Mouse (Mus musculus) CH12F3 (cell line): ENCODE data around the gene Ccdc7a.
"Not testable (repeated sequence)": the region's sequence is repeated elsewhere in the genome, so short reads cannot be mapped to it uniquely, and the experiment has no call there.

Experiments used
- in situ Hi-C: fragments of 300-500 bp; cut with MboI; formaldehyde crosslinking; loops from 2 replicates; pipeline ENCODE4 v1.14.3; 2020; ENCODE audit warnings: low sequenced_read_pairs

Gene Ccdc7a

DNA sequence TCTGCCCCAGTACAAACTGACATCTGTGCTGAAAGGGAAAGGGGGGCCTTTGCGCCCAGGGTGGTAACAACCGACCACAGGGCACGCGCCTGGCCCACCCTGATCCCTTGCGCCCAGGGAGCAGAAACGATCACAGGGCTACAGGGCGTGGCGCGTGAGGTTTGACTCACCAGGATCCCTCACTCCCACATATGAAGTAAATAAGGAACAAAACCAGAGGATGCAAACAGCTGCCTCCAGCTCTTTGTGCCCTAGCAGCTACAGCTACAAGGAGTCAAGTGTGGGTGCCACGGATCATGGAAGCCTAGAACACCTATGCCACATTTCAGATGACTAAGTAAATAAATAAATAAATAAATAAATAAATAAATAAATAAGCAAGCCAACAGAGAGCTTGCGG, at the start of gene Ccdc7a:
TSS of gene Ccdc7a (minus strand) at position 101 of the 400 bp plus-strand sequence.
- in situ Hi-C loops, result not testable (repeated sequence)

DNA sequence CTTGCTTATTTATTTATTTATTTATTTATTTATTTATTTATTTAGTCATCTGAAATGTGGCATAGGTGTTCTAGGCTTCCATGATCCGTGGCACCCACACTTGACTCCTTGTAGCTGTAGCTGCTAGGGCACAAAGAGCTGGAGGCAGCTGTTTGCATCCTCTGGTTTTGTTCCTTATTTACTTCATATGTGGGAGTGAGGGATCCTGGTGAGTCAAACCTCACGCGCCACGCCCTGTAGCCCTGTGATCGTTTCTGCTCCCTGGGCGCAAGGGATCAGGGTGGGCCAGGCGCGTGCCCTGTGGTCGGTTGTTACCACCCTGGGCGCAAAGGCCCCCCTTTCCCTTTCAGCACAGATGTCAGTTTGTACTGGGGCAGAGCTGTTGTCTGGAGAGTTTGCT, 1.5 kb upstream of the Ccdc7a start, which contains the start of gene Ccdc7b:
TSS of gene Ccdc7b (plus strand) at position 301 of the 400 bp plus-strand sequence.
- in situ Hi-C loops, result not testable (repeated sequence)

DNA sequence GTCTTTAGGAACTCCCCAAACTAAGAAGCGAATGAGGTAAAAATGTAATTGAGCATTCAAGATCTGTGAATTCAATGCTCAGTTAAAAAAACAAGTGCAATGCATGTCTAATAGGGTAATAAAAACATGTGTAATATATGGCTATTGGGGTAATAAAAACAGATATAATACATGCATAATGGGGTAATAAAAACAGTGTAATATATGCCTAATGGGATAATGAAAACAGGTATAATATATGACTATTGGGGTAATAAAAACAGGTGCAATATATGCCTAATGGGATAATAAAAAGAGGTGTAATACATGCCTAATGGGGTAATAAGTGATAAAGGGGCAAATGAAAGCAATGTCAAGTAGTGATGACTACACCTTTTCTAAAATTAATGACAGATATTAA, 73.9 kb downstream of the Ccdc7a start:
- in situ Hi-C loops, result no loop called here

DNA sequence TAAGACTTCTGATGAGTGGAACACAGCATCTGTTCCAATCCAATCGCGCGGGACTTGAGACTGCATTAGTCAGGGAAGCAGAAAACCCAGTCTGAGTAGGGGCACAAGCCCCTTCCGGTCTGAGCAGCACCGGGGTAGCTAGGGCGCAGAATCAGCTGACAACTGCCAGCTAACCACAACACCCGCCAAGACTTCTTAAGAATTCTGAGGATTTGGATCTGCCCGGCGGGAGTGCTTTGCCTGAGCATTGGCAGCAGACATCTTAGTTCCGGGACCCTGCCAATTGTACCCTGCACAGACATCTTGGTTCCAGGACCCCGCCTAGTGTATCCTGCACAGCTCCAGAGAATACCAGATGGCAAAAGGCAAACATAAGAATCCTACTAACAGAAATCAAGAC, 116.4 kb downstream of the Ccdc7a start:
- in situ Hi-C loops, result not testable (repeated sequence)

DNA sequence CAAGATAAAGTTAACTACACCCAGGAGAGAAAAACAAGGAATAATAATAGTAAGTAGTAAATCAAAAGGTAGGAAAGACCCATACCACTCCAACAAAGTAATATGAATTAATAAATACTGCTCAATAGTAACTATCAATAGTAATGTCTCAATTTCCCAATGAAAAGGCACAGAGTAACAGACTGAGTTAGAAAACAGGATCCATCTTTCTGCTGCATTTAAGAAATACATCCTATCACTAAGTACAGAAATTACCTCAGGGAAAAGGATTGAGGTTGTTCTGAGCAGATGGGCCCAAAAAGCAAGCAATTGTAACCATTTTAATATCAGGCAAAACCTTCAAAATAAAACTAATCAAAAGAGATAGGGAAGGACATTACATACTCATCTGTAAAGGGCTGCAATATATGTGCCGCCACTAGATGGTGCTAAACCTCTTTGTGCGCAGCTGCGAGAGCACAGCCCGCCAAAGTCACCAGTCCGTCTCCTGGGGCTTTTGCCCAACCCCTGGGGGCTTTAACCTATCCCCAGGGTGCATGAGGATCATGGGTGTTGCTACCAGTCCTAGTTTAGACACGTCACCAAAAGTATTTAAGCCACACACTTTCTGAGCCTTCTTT, 124.2 kb downstream of the Ccdc7a start:
- in situ Hi-C loops, result not testable (repeated sequence)

DNA sequence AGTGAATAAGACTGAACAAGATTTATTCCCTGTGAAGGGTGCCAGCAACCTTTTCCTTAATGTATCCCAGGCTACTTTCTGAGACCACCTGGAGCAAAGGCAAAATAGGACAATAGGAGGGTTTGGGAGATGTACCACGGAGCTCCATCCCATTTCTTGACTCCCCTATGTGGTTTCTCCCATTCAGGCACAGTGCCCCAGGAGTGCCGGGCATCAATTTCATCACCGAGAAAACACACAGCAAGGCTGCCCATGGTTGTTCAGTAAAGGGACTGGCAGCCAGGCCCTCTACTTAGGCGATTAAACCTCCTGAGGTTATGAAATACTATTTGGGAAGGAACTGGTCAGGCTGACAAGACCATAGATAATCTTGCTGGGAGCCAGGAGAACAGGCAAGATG, 131.9 kb downstream of the Ccdc7a start:
- in situ Hi-C loops, result no loop called here

DNA sequence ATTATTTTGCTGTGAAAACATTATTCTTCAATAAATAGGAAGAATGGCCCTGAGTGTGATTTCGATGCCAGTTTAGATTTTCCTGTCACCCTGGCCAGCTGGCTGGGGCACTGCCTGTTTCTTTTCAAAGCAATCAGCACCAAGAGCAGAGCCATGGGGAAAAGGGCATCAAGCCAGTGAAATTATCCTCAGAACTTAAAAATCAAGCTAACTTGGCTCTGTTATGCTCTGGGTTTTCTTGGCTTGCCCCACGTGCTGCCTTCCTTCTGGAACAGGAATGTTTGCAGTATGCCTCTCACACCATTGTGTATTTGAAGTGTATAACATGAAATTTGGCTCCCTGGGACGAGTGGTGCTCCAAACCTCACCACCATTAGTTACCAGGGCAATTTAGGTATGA, 182.6 kb downstream of the Ccdc7a start:
- in situ Hi-C loops, result no loop called here

DNA sequence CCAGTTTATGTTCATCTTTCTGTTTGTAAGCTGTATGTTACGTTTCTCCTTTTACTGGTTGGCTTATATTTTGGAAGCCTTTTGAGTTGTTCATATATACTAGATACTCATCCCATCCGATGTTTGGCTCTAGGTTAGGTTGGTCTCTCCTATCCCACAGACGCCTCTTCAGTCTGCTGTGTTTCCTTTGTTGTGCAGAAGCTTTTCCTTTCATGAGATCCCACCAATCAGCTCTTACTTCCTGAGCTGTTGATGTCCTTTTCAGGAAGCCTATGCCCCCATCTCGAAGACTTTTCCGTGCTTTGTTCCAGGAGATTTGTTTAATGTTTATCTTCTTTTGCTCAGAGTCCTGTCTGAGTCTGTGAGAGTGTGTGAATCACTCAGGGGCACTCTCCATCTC, 221.6 kb downstream of the Ccdc7a start:
- in situ Hi-C loops, result no loop called here

DNA sequence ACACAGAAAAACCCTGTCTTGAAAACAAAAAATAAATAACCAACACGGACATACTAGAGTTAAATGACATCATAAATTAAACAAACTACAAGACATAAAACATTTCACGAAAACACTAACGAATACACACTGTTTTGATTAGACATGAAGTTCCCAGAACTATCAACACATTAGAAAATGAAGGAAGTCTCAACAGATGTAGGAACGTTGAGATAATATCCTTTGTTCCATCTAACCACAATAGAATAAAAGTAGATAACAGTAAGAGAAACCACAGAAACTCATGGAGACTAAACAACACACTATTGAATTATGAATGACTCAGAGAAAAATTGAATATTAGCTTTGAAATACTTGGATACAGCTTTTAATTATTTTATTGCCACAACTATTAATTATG, 252.8 kb downstream of the Ccdc7a start:
- in situ Hi-C loops, result no loop called here

DNA sequence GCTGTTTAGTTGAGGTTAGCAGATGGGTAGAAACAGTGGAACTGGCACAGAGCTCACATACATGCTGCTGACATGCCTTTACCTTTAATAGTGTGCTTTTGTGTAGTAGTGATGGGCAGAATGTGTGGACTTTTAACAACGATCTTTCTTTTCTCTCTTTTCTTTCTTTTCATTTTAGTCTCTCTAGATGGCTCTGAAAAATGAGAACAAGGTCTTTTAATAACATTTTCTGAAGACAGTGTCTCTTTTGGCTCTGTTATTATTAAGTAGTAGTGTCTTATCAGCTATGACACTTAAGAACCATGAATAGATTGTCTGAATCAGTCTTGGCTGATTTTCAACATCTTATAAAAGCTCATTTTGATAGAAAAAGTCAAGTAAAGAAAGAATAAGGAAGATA, 266.7 kb downstream of the Ccdc7a start, which contains the start of gene Gm3952:
TSS of gene Gm3952 (minus strand) at position 101 of the 400 bp plus-strand sequence.
- in situ Hi-C loops, result no loop called here

DNA sequence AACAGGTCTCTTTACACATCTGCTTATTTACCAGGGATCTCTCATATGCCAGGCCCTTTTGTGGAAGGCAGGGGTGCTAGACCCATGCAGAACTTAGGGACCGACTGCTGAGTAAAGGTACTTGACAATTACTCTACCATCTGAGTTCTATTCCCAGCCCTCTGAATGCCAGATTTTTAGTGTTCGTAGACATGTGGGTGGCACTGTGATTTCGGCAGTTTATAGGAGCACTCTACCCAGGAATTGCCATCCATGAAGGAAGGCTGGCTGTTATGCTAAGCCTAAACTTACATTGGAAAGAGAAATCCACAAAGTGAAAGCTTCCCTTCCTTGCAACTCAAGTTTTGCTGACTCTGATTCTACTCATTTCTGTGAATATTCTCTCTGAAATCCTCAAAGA, 329.6 kb downstream of the Ccdc7a start:
- in situ Hi-C loops, result no loop called here

DNA sequence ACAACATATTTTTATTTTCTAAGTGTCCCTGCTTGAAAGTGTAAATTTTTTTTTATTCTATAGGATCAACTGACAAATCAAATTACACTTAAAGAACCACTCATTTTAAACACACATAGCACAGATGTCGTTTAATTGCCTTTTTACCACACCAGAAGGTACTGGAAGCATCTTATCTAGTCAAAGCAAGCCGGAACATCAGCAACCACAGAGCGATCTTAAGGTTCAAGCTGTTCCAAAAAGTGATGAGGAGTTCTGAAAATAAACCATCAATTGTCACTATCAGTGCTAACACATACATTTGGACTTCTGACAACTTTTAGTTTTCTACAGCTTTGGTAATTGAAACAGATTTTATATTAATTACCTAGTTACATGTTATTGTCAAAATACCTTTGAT, 331.2 kb downstream of the Ccdc7a start:
- in situ Hi-C loops, result no loop called here

DNA sequence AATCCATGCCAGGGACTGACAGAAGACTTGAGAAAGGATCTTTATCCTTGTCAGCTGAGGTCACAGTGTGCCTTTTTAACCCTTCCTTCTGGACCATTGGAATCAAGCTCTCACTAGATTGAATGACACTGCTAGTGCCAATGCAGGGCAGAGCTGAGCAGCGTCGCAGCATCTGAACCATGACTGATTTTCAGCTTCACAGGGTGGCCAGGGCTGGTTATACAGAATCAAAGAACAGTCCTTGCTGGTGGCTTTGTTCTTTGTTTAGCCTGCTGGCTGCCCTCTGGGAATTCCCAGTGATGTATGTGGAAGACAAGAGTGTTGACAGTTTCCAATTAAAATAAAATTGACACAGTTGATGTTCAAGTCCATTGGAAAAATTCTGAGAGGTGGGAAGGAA, 333.1 kb downstream of the Ccdc7a start:
- in situ Hi-C loops, result no loop called here

DNA sequence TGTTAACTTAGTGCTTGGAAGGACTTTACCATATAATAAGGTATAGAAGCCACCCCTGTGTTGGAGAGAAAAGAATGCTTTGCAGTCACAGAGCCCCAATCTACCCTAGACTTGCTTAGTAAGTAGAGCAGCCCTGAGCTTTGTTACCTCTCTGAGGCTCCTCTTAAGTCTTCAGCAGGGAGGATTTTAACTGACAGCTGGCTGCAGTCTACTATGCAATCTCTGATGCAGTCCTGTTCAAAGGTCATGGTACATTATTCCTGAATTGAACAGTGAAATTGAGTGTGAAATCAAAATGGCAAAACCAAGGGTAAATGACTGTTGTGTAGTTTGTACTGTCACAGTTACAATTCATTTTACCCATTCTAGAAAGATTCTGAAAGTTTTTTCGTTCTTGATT, 338.1 kb downstream of the Ccdc7a start:
- in situ Hi-C loops, result no loop called here

DNA sequence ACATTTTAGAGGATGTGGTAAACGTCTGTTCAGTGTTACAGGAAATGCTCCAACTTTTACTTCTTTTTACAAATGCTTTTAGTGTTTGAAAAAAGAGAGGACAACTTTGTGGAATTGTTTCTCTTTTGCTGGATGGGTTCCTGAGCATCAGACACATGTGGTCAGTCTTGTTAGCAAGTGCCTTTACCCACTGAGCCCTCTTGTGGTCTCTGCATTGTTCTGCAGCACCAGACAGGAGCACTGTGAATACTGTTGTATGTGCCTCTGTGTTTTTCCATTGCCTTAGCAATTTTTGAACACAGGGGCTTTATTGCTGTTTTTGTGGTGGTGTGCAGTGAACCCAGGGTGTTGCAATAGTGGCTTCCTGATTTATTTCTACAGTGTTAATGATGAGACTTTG, 340.5 kb downstream of the Ccdc7a start:
- in situ Hi-C loops, result no loop called here

DNA sequence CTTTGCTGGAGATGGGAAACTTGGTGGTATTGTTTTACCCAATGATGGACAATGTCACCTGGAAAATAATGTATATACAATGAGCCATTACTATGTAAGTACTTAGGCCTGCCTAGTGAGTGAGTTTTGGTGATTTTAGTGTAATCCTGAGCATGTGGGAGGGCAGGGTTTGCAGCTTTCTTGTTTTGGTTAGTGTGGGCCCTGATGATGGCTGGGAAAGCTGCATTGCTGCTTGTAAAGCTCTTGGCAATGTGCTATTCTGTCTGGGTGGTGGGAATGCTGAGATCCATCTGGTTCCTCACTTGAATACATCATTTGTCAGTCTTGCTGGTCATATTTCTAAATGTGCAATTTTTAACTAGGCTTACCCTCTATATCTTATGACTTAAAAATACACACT, 349.1 kb downstream of the Ccdc7a start:
- in situ Hi-C loops, result no loop called here

DNA sequence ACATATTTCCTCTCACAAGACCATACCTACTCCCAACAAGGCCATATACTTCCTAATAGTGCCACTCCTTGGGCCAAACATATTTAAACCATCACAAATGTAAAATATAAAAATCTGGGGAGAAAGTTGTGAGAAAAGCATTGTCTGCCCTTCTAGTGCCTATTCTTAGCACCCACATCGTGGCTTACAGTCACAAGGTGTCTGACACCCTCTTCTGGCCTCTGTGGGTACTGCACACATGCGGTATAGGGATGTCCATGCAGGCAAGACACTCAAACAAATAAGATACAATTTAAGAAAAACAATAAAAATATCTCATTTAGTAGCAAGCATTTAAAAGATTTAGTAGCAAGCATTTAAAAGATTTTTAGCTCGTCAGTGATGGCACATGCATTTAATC, 356.1 kb downstream of the Ccdc7a start:
- in situ Hi-C loops, result loop anchor here (10.0 kb wide), 1 partner anchor 54 kb away; no protein-coding TSS in a partner anchor

DNA sequence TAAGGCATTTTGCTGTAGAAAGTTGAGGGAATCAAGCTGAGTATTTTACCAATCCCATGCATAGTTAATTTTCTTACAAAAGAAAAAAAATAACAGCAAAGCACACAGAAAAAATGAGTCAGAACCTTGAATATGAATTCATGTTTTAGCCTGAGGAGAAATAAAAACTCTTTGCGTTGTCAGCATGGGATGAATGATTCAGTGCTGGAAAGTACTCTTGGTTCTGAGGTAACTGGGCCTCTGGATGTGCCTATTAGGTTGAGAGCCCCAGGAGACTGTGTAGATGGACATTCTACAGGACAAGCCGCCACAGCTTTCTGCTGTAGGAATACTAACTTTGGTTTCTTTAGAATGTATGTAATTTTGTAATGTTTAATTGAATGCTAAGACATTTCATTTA, 360.5 kb downstream of the Ccdc7a start:
- in situ Hi-C loops, result loop anchor here (10.0 kb wide), 1 partner anchor 50 kb away; no protein-coding TSS in a partner anchor

DNA sequence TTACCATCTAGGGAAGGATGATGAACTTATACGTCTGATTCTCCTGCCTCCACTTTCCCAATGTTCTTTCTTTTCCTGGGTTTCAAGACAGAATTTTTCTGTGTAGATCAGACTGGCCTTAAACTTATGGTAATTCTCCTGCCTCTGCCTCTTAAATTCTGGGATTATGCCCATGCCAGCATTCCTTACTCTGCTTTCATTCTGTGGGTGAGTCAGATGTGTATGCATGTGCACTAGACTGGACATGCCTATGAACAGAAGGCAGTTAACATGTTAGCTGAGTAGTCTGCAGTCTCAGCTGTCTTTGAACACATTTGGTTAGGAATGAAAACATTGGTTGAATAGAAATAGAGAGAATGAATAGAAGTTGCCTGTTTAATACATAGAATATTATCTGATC, 360.9 kb downstream of the Ccdc7a start:
- in situ Hi-C loops, result loop anchor here (10.0 kb wide), 1 partner anchor 50 kb away; no protein-coding TSS in a partner anchor

DNA sequence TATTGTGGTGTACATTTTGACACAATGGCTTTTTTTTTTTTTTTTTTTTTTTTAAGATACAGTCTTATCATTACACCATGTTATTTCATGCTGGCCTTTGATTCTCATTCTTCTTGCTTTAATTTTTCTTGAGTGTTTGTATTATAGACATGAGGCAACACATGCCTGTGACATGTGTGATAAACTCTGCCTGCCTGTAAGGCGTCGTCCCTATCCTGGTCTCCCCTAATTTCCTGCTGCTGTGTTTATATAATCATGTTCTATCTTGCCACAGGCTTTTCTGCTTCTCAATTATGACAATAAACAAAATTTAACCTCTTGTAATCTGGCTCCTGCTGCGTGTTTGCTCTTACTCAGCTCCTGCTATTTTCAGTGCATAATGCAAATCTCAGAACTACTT, 367.4 kb downstream of the Ccdc7a start:
- in situ Hi-C loops, result no loop called here

DNA sequence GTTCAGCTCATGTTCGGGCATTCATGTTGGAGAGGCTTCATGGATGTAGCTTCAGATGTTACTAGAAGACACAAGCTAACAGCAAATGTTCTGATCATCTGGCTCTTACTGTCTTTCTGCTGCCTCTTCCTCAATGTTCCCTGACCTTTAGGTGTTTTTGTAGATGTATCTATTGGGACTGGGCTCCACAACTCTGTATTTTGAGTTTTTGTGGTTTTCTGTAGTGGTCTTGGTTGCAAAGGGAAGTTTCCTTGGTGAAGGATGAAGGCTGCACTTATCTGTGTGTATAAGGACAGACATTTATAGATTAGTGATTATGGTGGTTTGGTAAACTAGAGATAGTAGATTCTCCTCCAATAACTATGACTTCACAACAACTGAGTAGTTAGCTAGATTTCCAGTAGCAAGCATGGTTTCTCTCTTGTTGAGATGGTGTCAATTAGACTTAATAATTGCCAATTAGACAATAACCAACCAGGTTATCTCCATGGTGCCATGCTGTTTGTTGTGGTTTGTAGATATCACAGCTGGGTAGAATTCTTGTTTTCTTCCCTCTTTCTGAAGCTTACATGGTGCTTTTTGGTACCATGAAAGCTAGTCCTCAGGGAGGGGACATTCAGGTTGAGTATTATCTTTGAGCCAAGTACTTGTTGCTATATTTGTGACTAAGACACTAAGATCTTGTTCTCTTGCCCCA, 368.5 kb downstream of the Ccdc7a start:
- in situ Hi-C loops, result no loop called here

DNA sequence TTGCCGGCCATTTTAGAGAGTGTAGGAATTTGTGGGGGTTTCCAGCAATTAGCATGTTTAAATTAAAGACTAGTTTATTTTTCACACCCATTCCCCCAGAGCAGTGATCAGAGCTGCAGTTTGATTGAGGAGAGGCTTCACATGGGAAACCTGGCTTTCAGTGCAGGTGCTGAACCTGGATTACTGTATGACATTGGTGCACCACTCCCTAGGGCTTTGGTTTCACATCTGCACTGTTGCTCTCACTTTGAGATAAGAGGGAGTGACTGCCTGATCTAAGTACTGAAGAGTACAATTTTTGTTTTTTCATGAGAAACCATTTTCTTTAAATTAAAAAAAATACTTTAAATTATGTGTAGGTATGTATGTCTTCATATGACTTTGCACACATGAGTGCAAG, 375.3 kb downstream of the Ccdc7a start:
- in situ Hi-C loops, result no loop called here
